Mouse (Mus musculus) intestine, embryonic 15.5 days (tissue): Measurements from ENCODE around the gene Ube2j1. TPM values are rescaled to one million over a fixed set of nuclear protein-coding genes. Genes with fewer than 3 reads are reported as not detected.

Experiments
- ATAC-seq: fragments of 200-750 bp; cut with Nextera tagmentation; 2 replicates; pipeline ENCODE4 v1.8.0; 2017; ENCODE audit warnings: moderate TSS enrichment, moderate library complexity
- H3K27ac ChIP-seq: fragments of 300-500 bp; sonication (generic); 2 replicates; pipeline ENCODE4 v1.5.1; 2015; ENCODE audit warnings: mild to moderate bottlenecking, inconsistent platforms
- H3K27me3 ChIP-seq: fragments of 300-500 bp; sonication (generic); replicated peaks from 2 replicates; pipeline ENCODE4 v1.6.1; 2015; ENCODE audit warnings: inconsistent platforms
- H3K36me3 ChIP-seq: fragments of 300-500 bp; sonication (generic); 2 replicates; pipeline ENCODE4 v1.6.1; 2015; ENCODE audit warnings: inconsistent platforms
- H3K4me1 ChIP-seq: fragments of 300-500 bp; sonication (generic); replicated peaks from 2 replicates; pipeline ENCODE4 v1.6.1; 2015; ENCODE audit warnings: inconsistent platforms
- H3K4me2 ChIP-seq: fragments of 300-500 bp; sonication (generic); replicated peaks from 2 replicates; pipeline ENCODE4 v1.6.1; 2015; ENCODE audit warnings: mild to moderate bottlenecking, inconsistent platforms
- H3K4me3 ChIP-seq: fragments of 300-500 bp; sonication (generic); replicated peaks from 2 replicates; pipeline ENCODE4 v1.5.1; 2015; ENCODE audit warnings: inconsistent platforms
- H3K9ac ChIP-seq: fragments of 300-500 bp; sonication (generic); 2 replicates; pipeline ENCODE4 v1.6.1; 2015; ENCODE audit warnings: inconsistent platforms
- H3K9me3 ChIP-seq: fragments of 300-500 bp; sonication (generic); 2 replicates; pipeline ENCODE4 v1.6.1; 2016; ENCODE audit warnings: inconsistent platforms
- WGBS: fragments of 180-500 bp; shearing (Covaris S2); methylation state at CpG from one replicate; pipeline ENCODE4 v1.1.7; 2015; 5-methylcytosine and 5-hydroxymethylcytosine counted together
- polyA plus RNA-seq: library from polyadenylated mRNA; unstranded; fragments of >200 nt; fragmentation: Nextera tagmentation; extraction: Ambion mirVana; gene quantifications from 2 replicates; pipeline ENCODE4 v1.2.1, GENCODE M21; 2015

Ube2j1 gene
- polyA plus RNA-seq, 1 experiment from 2014 or later: 46.4 TPM

- Histone ChIP-seq H3K36me3 (no peaks in the 10 kb centered on the region), H3K4me1 (no peaks in the 10 kb centered on the region), H3K4me3 (no peak overlapping the region), H3K4me2 (no peak overlapping the region), H3K9ac (no peak overlapping the region), H3K27ac (no peak overlapping the region), H3K27me3 (no peaks in the 10 kb centered on the region), H3K9me3 (no peaks in the 10 kb centered on the region)
- no peak for ATAC-seq
- 70% methylated on average over 11 of the region's 11 CpGs for WGBS
Observed at GRCm38 (mm10) chr4:33077161-33077560, 45.9 kb downstream of the Ube2j1 start.

- Histone ChIP-seq H3K9ac (no peak overlapping the region), H3K27ac (no peak overlapping the region), H3K4me3 (no peak overlapping the region), H3K4me1 (no peaks in the 10 kb centered on the region), H3K9me3 (no peaks in the 10 kb centered on the region), H3K4me2 (no peak overlapping the region), H3K27me3 (no peaks in the 10 kb centered on the region), H3K36me3 (no peaks in the 10 kb centered on the region)
- WGBS: 42% methylated on average over 8 of the region's 8 CpGs
- no peak for ATAC-seq
Observed at GRCm38 (mm10) chr4:33077724-33078123, 46.5 kb downstream of the Ube2j1 start.

GRCm38 (mm10) chr4:33078492-33078891 is 47.3 kb downstream of the Ube2j1 start:
- ATAC-seq: peak; percentile 76
- WGBS: 87% methylated on average over 3 of the region's 3 CpGs
- Histone ChIP-seq H3K4me1 (no peaks in the 10 kb centered on the region), H3K27ac (no peak overlapping the region), H3K4me2 (no peak overlapping the region), H3K27me3 (no peaks in the 10 kb centered on the region), H3K36me3 (no peaks in the 10 kb centered on the region), H3K9me3 (no peaks in the 10 kb centered on the region), H3K9ac (no peak overlapping the region), H3K4me3 (no peak overlapping the region)

GRCm38 (mm10) chr4:33099118-33099694 is 68.0 kb downstream of the Ube2j1 start:
- H3K4me3 ChIP-seq: no peak overlapping the region
- no peaks in the 10 kb centered on the region for H3K36me3 ChIP-seq
- H3K4me2 ChIP-seq: no peak overlapping the region
- no peak overlapping the region for H3K27ac ChIP-seq
- ATAC-seq: no peak
- WGBS: 82% methylated on average over 6 of the region's 6 CpGs
- H3K4me1 ChIP-seq: no peaks in the 10 kb centered on the region
- H3K27me3 ChIP-seq: no peaks in the 10 kb centered on the region
- H3K9me3 ChIP-seq: no peaks in the 10 kb centered on the region
- no peak overlapping the region for H3K9ac ChIP-seq

Other genes with a start within 250 kb of the Ube2j1 start
- 88.3 and 97.3 TPM in 2 replicates for gene Lyrm2, start 231.2 kb upstream of the Ube2j1 start, polyA plus RNA-seq
- gene Ankrd6, start 80.6 kb upstream of the Ube2j1 start, polyA plus RNA-seq: 4.0 and 4.1 TPM in 2 replicates
- gene Rragd, start 48.4 kb upstream of the Ube2j1 start, polyA plus RNA-seq: 23.4 and 24.3 TPM in 2 replicates
- 0.08 and 0.25 TPM in 2 replicates for gene Gabrr2, start 31.6 kb downstream of the Ube2j1 start, polyA plus RNA-seq
- gene Gabrr1, start 101.1 kb downstream of the Ube2j1 start, polyA plus RNA-seq: not detected in 2 replicates
- 1.3 and 1.4 TPM in 2 replicates for gene Pm20d2, start 158.3 kb downstream of the Ube2j1 start, polyA plus RNA-seq
- 6.2 and 6.7 TPM in 2 replicates for gene Srsf12, start 177.6 kb downstream of the Ube2j1 start, polyA plus RNA-seq